Mouse (Mus musculus) hindbrain, embryonic 11.5 days (tissue): Measurements from ENCODE around the gene Slc38a9. TPM values are rescaled to one million over a fixed set of nuclear protein-coding genes. Genes with fewer than 3 reads are reported as not detected.

ENCODE experiments used
- ATAC-seq: fragments of 200-750 bp; cut with Nextera tagmentation; 2 replicates; pipeline ENCODE4 v1.8.0; 2017; ENCODE audit warnings: mild to moderate bottlenecking, moderate TSS enrichment, moderate library complexity; ENCODE audit not compliant: low FRiP score
- DNase-seq: peaks from one replicate; pipeline ENCODE4 v3.0.0-alpha.2; 2015; ENCODE audit warnings: low spot score
- H3K27ac ChIP-seq: fragments of 300-500 bp; sonication (generic); 2 replicates; pipeline ENCODE4 v1.5.1; 2014; ENCODE audit warnings: mild to moderate bottlenecking, low read depth, low read length
- H3K27me3 ChIP-seq: fragments of 300-500 bp; sonication (generic); 2 replicates; pipeline ENCODE4 v1.6.1; 2014; ENCODE audit warnings: mild to moderate bottlenecking, low read length, moderate library complexity, mixed read lengths; ENCODE audit not compliant: control insufficient read depth, insufficient read depth
- H3K36me3 ChIP-seq: fragments of 300-500 bp; sonication (generic); 2 replicates; pipeline ENCODE4 v1.6.1; 2014; ENCODE audit warnings: mild to moderate bottlenecking, low read length, moderate library complexity, mixed read lengths; ENCODE audit not compliant: control insufficient read depth, insufficient read depth
- H3K4me1 ChIP-seq: fragments of 300-500 bp; sonication (generic); replicated peaks from 2 replicates; pipeline ENCODE4 v1.6.1; 2014; ENCODE audit warnings: low read length, mixed read lengths; ENCODE audit not compliant: control insufficient read depth, insufficient read depth
- H3K4me2 ChIP-seq: fragments of 300-500 bp; sonication (generic); replicated peaks from 2 replicates; pipeline ENCODE4 v1.6.1; 2014; ENCODE audit warnings: mild to moderate bottlenecking, low read depth, low read length
- H3K4me3 ChIP-seq: fragments of 300-500 bp; sonication (generic); 2 replicates; pipeline ENCODE4 v1.5.1; 2014; ENCODE audit warnings: low read depth, low read length
- H3K9ac ChIP-seq: fragments of 300-500 bp; sonication (generic); 2 replicates; pipeline ENCODE4 v1.6.1; 2014; ENCODE audit warnings: low read depth, low read length
- H3K9me3 ChIP-seq: fragments of 300-500 bp; sonication (generic); 2 replicates; pipeline ENCODE4 v1.6.1; 2016; ENCODE audit warnings: low read length; ENCODE audit not compliant: control insufficient read depth
- WGBS: fragments of 180-500 bp; shearing (Covaris S2); extraction: QIAGEN DNeasy Blood & Tissue Kit; methylation state at CpG from one replicate; pipeline ENCODE4 v1.1.7; 2014; 5-methylcytosine and 5-hydroxymethylcytosine counted together
- polyA plus RNA-seq: library from polyadenylated mRNA; unstranded; fragments of >200 nt; fragmentation: Nextera tagmentation; extraction: Ambion mirVana; gene quantifications from 2 replicates; pipeline ENCODE4 v1.2.1, GENCODE M21; 2014

Slc38a9 gene
- polyA plus RNA-seq: 18.9 and 25.2 TPM in 2 replicates

GRCm38 (mm10) chr13:112660574-112661381 is at the start of gene Slc38a9:
Slc38a9 (plus strand) TSS chr13:112660751.
- Histone ChIP-seq H3K27ac (peak within 1 kb of the TSS; percentile 51; the same call in 1 of the 2 replicates), H3K27me3 (no peaks in the 10 kb centered on the region), H3K9ac (peak within 1 kb of the TSS; percentile 80), H3K4me1 (0 out of 2 replicates have a peak, but pooled peaks cover 2% of the 10 kb centered on the region), H3K4me2 (peak within 1 kb of the TSS; percentile 81), H3K9me3 (no peaks in the 10 kb centered on the region), H3K4me3 (peak within 1 kb of the TSS; percentile 74), H3K36me3 (no peaks in the 10 kb centered on the region)
- ATAC-seq (peak; percentile 99), DNase-seq (peak; percentile 95)
- under 1% methylated on average over 33 of the region's 33 CpGs for WGBS

- Histone ChIP-seq H3K27ac (no peak overlapping the region), H3K27me3 (no peaks in the 10 kb centered on the region), H3K4me1 (no peaks in the 10 kb centered on the region), H3K9me3 (no peaks in the 10 kb centered on the region), H3K9ac (no peak overlapping the region), H3K4me2 (no peak overlapping the region), H3K4me3 (no peak overlapping the region), H3K36me3 (no peaks in the 10 kb centered on the region)
- WGBS: 93% methylated on average over 3 of the region's 3 CpGs
- ATAC-seq (no peak), DNase-seq (no peak)
Measured at GRCm38 (mm10) chr13:112621592-112621991, 39.0 kb upstream of the Slc38a9 start.

- 52% methylated on average over 7 of the region's 7 CpGs for whole genome bisulfite sequencing
- no peak for ATAC-seq
Measured at GRCm38 (mm10) chr13:112623656-112624055, 36.9 kb upstream of the Slc38a9 start.

GRCm38 (mm10) chr13:112624622-112625021 is 35.9 kb upstream of the Slc38a9 start:
- H3K9me3 ChIP-seq: no peaks in the 10 kb centered on the region
- 80% methylated on average over 3 of the region's 3 CpGs for WGBS
- no peak for ATAC-seq
- no peaks in the 10 kb centered on the region for H3K27me3 ChIP-seq
- H3K4me1 ChIP-seq: no peaks in the 10 kb centered on the region
- no peak overlapping the region for H3K4me2 ChIP-seq
- no peak overlapping the region for H3K27ac ChIP-seq
- H3K4me3 ChIP-seq: no peak overlapping the region
- no peak overlapping the region for H3K9ac ChIP-seq
- H3K36me3 ChIP-seq: no peaks in the 10 kb centered on the region
- DNase-seq: no peak

More at GRCm38 (mm10) chr13:112623656-112624055, 36.9 kb upstream of the Slc38a9 start:
- Histone ChIP-seq H3K27me3 (no peaks in the 10 kb centered on the region), H3K27ac (no peak overlapping the region), H3K4me2 (no peak overlapping the region), H3K9me3 (no peaks in the 10 kb centered on the region), H3K36me3 (no peaks in the 10 kb centered on the region), H3K9ac (no peak overlapping the region), H3K4me1 (no peaks in the 10 kb centered on the region), H3K4me3 (no peak overlapping the region)
- DNase-seq: no peak

DNA sequence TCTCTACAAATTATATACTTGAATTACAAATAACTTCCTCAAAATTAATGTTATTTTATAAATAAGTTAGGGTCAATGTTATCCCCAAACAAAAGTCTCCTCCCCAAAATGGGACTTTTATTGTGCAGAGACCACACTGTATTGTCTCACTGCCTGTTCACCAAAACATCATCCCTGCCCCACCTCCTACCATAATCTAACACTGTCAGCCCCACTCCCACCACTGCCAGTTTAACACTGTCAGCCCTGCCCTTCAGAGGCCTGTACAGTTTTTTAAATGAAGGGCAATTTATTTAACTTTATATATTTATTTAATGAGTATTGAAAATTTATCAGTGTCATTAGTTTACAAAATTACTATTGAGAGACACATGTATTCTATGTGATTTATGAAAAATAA is 35.0 kb upstream of the Slc38a9 start:
- no peaks in the 10 kb centered on the region for H3K36me3 ChIP-seq
- no peak overlapping the region for H3K27ac ChIP-seq
- DNase-seq (no peak), ATAC-seq (no peak)
- no peaks in the 10 kb centered on the region for H3K27me3 ChIP-seq
- no peaks in the 10 kb centered on the region for H3K4me1 ChIP-seq
- no peaks in the 10 kb centered on the region for H3K9me3 ChIP-seq
- H3K9ac ChIP-seq: no peak overlapping the region
- no peak overlapping the region for H3K4me2 ChIP-seq
- no peak overlapping the region for H3K4me3 ChIP-seq

DNA sequence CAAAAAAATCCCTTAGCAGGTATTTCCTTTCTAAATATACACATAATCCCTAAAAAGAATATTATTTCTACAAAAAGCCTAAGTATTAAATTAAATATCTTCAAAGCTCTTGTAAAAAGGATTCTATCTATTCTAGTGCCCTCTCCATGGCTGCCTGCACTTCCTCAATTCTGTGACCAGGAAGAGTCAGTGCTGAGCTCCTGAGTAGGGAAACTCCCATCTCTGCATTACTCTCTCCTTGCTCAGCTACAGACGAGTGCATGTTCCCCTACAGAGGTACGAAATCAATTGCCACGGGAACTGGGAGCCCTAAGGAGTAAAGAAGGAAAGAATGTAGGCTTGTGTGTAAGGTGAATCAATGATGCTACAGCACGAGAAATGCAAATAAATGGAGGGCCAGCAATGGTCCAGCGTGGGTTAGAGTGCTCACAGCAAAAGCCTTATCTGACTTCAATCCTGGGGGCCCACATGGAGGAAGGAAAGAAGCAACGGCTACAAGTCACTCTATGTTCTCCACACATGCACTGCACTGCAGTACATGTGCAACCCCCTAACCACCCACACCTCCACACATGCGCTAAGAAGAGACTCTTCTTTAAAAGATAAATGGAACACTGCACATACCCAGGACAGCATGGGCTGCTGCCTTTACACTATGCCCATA is 25.2 kb upstream of the Slc38a9 start:
- H3K9ac ChIP-seq: no peak overlapping the region
- no peak for ATAC-seq
- 63% methylated on average over 7 of the region's 7 CpGs for WGBS
- no peaks in the 10 kb centered on the region for H3K27me3 ChIP-seq
- no peak overlapping the region for H3K4me3 ChIP-seq
- H3K4me1 ChIP-seq: no peaks in the 10 kb centered on the region
- H3K27ac ChIP-seq: no peak overlapping the region
- H3K36me3 ChIP-seq: no peaks in the 10 kb centered on the region
- DNase-seq: no peak
- no peaks in the 10 kb centered on the region for H3K9me3 ChIP-seq
- no peak overlapping the region for H3K4me2 ChIP-seq

DNA sequence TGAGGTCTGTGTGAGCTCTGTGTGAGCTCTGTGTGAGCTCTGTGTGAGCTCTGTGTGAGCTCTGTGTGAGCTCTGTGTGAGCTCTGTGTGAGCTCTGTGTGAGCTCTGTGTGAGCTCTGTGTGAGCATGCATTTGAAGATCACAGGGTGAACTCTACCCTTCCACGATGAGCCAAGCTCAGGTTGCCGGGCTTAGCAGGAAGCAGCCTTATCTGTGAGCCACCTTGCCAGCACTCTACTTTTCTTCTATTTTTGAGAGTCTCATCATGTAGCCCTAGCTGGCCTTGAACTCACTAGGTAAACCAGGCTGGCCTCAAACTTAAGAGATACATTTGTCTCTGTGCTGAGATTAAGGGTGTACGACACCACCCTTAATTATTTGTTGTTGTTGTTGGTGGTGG is 24.1 kb upstream of the Slc38a9 start:
- Histone ChIP-seq H3K9me3 (no peaks in the 10 kb centered on the region), H3K4me1 (no peaks in the 10 kb centered on the region), H3K4me3 (no peak overlapping the region), H3K27me3 (no peaks in the 10 kb centered on the region), H3K36me3 (no peaks in the 10 kb centered on the region), H3K4me2 (no peak overlapping the region), H3K9ac (no peak overlapping the region), H3K27ac (no peak overlapping the region)
- 43% methylated on average over 3 of the region's 3 CpGs for WGBS
- no peak for ATAC-seq
- DNase-seq: no peak

DNA sequence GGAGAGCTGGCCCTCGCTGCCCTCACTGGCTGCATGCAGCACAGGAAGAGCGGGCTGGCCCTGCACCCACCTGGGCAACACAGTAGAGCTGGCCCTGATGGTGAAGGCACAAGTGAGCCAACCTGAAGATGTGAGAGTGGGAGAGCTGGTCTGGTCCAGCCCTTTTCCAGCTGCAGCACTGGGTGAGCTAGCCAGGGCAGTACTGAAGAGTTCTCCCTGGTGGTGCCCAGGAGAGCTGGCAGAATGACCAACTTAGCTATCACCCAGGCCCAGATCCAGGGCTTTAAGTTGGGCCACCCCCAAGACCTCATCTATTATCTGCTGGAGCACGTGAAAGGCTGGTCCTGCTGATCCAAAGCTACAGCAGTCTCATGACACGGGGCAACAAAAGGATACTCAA is 21.4 kb upstream of the Slc38a9 start:
- 57% methylated on average over 4 of the region's 4 CpGs for whole genome bisulfite sequencing
- Histone ChIP-seq H3K4me3 (no peak overlapping the region), H3K27ac (no peak overlapping the region), H3K27me3 (no peaks in the 10 kb centered on the region), H3K9ac (no peak overlapping the region), H3K9me3 (no peaks in the 10 kb centered on the region), H3K36me3 (no peaks in the 10 kb centered on the region), H3K4me1 (no peaks in the 10 kb centered on the region), H3K4me2 (no peak overlapping the region)
- no peak for ATAC-seq
- DNase-seq: no peak

GRCm38 (mm10) chr13:112642897-112643296 is 17.7 kb upstream of the Slc38a9 start:
- WGBS: 93% methylated on average over 3 of the region's 3 CpGs
- Histone ChIP-seq H3K9me3 (no peaks in the 10 kb centered on the region), H3K4me3 (no peak overlapping the region), H3K4me1 (no peaks in the 10 kb centered on the region), H3K4me2 (no peak overlapping the region), H3K36me3 (no peaks in the 10 kb centered on the region), H3K27ac (no peak overlapping the region), H3K27me3 (no peaks in the 10 kb centered on the region), H3K9ac (no peak overlapping the region)
- DNase-seq (no peak), ATAC-seq (no peak)
